Mouse (Mus musculus) liver, adult 2 months (tissue): ENCODE measurements around the gene Taar7b. TPM values are rescaled to one million over a fixed set of nuclear protein-coding genes. Genes with fewer than 3 reads are reported as not detected.

Experiments used
- DNase-seq: peaks from one replicate; pipeline ENCODE4 v3.0.0-alpha.2; 2011; ENCODE audit warnings: low read depth, low spot score; ENCODE audit errors: extremely low read depth
- H3K27ac ChIP-seq: fragments of 200-500 bp; replicated peaks from 2 replicates; pipeline ENCODE4 v1.5.1; 2012; ENCODE audit warnings: low read depth, mild to moderate bottlenecking, control low read depth, inconsistent platforms, low read length; ENCODE audit not compliant: insufficient read depth
- H3K27me3 ChIP-seq: fragments of 200-500 bp; 2 replicates; pipeline ENCODE4 v1.6.1; 2012; ENCODE audit warnings: mild to moderate bottlenecking, moderate library complexity, low read length, inconsistent platforms; ENCODE audit not compliant: control insufficient read depth, insufficient read depth
- H3K36me3 ChIP-seq: fragments of 200-500 bp; 2 replicates; pipeline ENCODE4 v1.6.1; 2012; ENCODE audit warnings: low read length, inconsistent platforms; ENCODE audit not compliant: control insufficient read depth, insufficient read depth
- H3K4me1 ChIP-seq: fragments of 200-500 bp; 2 replicates; pipeline ENCODE4 v1.6.1; 2011; ENCODE audit warnings: low read length; ENCODE audit not compliant: control insufficient read depth, insufficient read depth
- H3K4me3 ChIP-seq: fragments of 200-500 bp; 2 replicates; pipeline ENCODE4 v1.5.1; 2011; ENCODE audit warnings: low read depth, mild to moderate bottlenecking, control low read depth, low read length, moderate library complexity; ENCODE audit not compliant: insufficient read depth
- H3K79me2 ChIP-seq: fragments of 200-500 bp; 2 replicates; pipeline ENCODE4 v1.6.1; 2012; ENCODE audit warnings: inconsistent platforms, mild to moderate bottlenecking, low read length, moderate library complexity; ENCODE audit not compliant: control insufficient read depth, insufficient read depth
- H3K9ac ChIP-seq: fragments of 200-500 bp; 2 replicates; pipeline ENCODE4 v1.6.1; 2012; ENCODE audit warnings: low read depth, mild to moderate bottlenecking, control low read depth, inconsistent platforms, low read length
- CTCF ChIP-seq: fragments of 200-500 bp; IDR thresholded peaks from 2 replicates; pipeline ENCODE4 v1.5.1; 2011; ENCODE audit warnings: low read depth, low read length, control low read depth
- POLR2A ChIP-seq: fragments of 200-500 bp; IDR thresholded peaks from 2 replicates; pipeline ENCODE4 v1.6.1; 2011; ENCODE audit warnings: low read length, control low read depth; ENCODE audit not compliant: insufficient read depth; ENCODE audit errors: extremely low read depth
- WGBS: fragments of 180-500 bp; shearing (Covaris S2); methylation state at CpG from one replicate; pipeline ENCODE4 v1.1.7; 2018; 5-methylcytosine and 5-hydroxymethylcytosine counted together
- polyA plus RNA-seq: library from polyadenylated mRNA; depleted of rRNA; stranded (reverse); fragments of >200 nt; gene quantifications from 2 replicates; pipeline ENCODE4 v1.2.3, GENCODE M21; 2012
- total RNA-seq: library from RNA; depleted of rRNA; stranded (reverse); fragments of >200 nt; gene quantifications from 2 replicates; pipeline ENCODE4 v1.2.3, GENCODE M21; 2014

Taar7b gene
- total and polyA plus RNA-seq, 2 experiments = not detected

GRCm38 (mm10) chr10:23993381-23993780, 6.4 kb upstream of the Taar7b start, which contains the start of gene Taar7a:
Taar7a (minus strand) TSS chr10:23993481.
- H3K4me3 ChIP-seq = no peak within 1 kb of the TSS
- H3K27me3 ChIP-seq = peaks cover 2% of the 10 kb centered on the region; the same call in 1 of the 2 replicates
- no peak within 1 kb of the TSS for H3K9ac ChIP-seq
- no peaks in the 10 kb centered on the region for H3K36me3 ChIP-seq
- no peak for DNase-seq
- WGBS = 88% methylated on average over 3 of the region's 3 CpGs
- H3K79me2 ChIP-seq = no peaks in the 10 kb centered on the region
- H3K27ac ChIP-seq = no peak within 1 kb of the TSS
- TF ChIP-seq POLR2A (no peak), CTCF (no peak)
- H3K4me1 ChIP-seq = no peaks in the 10 kb centered on the region

- no peak overlapping the region for H3K27ac ChIP-seq
- no peaks in the 10 kb centered on the region for H3K79me2 ChIP-seq
- H3K9ac ChIP-seq = no peak overlapping the region
- H3K4me1 ChIP-seq = no peaks in the 10 kb centered on the region
- no peaks in the 10 kb centered on the region for H3K36me3 ChIP-seq
- no peak for TF ChIP-seq POLR2A
- TF ChIP-seq CTCF = no peak
- WGBS = 79% methylated on average over 1 of the region's 1 CpGs
- H3K27me3 ChIP-seq = no peaks in the 10 kb centered on the region
- no peak overlapping the region for H3K4me3 ChIP-seq
- DNase-seq = no peak
These were observed 6.7 kb downstream of the Taar7b start for GRCm38 (mm10) chr10:24006442-24006841.

- Histone ChIP-seq H3K36me3 (no peaks in the 10 kb centered on the region), H3K27me3 (no peaks in the 10 kb centered on the region), H3K27ac (no peak overlapping the region), H3K79me2 (no peaks in the 10 kb centered on the region), H3K4me3 (no peak overlapping the region), H3K9ac (no peak overlapping the region), H3K4me1 (no peaks in the 10 kb centered on the region)
- no peak for TF ChIP-seq POLR2A
- TF ChIP-seq CTCF = no peak
- WGBS = 56% methylated on average over 2 of the region's 2 CpGs
- DNase-seq = no peak
These were observed 7.3 kb downstream of the Taar7b start for GRCm38 (mm10) chr10:24007034-24007433.

GRCm38 (mm10) chr10:24008143-24008542, 8.4 kb downstream of the Taar7b start:
- DNase-seq = no peak

GRCm38 (mm10) chr10:24026922-24027321, 27.2 kb downstream of the Taar7b start, which contains the start of gene Taar7d:
Taar7d (plus strand) TSS chr10:24027222.
- H3K27ac ChIP-seq = no peak within 1 kb of the TSS
- H3K4me1 ChIP-seq = no peaks in the 10 kb centered on the region
- H3K9ac ChIP-seq = no peak within 1 kb of the TSS
- H3K79me2 ChIP-seq = no peaks in the 10 kb centered on the region
- no peak within 1 kb of the TSS for H3K4me3 ChIP-seq
- H3K27me3 ChIP-seq = no peaks in the 10 kb centered on the region
- H3K36me3 ChIP-seq = no peaks in the 10 kb centered on the region
- no peak for DNase-seq
- TF ChIP-seq POLR2A = no peak
- TF ChIP-seq CTCF = no peak

More at GRCm38 (mm10) chr10:24008143-24008542, 8.4 kb downstream of the Taar7b start:
- Histone ChIP-seq H3K9ac (no peak overlapping the region), H3K27ac (no peak overlapping the region), H3K27me3 (no peaks in the 10 kb centered on the region), H3K4me1 (no peaks in the 10 kb centered on the region), H3K79me2 (no peaks in the 10 kb centered on the region), H3K36me3 (no peaks in the 10 kb centered on the region), H3K4me3 (no peak overlapping the region)
- TF ChIP-seq POLR2A (no peak), CTCF (no peak)
- WGBS = 89% methylated on average over 1 of the region's 1 CpGs

GRCm38 (mm10) chr10:24031347-24031746, 31.6 kb downstream of the Taar7b start:
- H3K4me3 ChIP-seq = no peak overlapping the region
- H3K36me3 ChIP-seq = no peaks in the 10 kb centered on the region
- DNase-seq = no peak
- no peaks in the 10 kb centered on the region for H3K27me3 ChIP-seq
- TF ChIP-seq POLR2A (no peak), CTCF (no peak)
- no peaks in the 10 kb centered on the region for H3K4me1 ChIP-seq
- H3K79me2 ChIP-seq = no peaks in the 10 kb centered on the region
- H3K27ac ChIP-seq = no peak overlapping the region
- H3K9ac ChIP-seq = no peak overlapping the region
